Mouse (Mus musculus): Measurements from ENCODE around the gene Gtsf2.
"Not testable (repeated sequence)": the region's sequence is repeated elsewhere in the genome, so short reads cannot be mapped to it uniquely, and the experiment has no call there.

Gtsf2 gene

DNA sequence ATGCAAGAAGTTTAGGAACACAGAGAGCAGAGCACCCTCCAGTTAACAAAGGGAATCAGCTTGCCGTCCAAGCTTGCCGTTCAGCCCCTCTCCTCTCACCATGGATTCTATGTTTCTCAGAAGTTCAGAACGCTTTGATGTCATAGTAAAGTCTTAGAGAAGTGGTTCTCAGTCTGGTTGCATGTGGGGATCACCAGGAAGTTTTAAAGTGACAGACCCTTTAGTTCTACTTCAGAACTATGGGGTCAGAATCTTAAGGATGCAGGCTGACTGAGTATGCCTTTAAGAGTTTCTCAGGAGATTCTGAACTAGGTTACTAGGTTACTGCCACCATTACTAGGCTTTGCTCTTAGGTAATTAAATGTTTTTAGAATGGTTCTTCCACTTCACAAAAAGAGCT, at the start of gene Gtsf2:
Gtsf2 (minus strand) TSS at position 101 of the 400 bp plus-strand sequence.
- no peak for DNase-seq (ENCODE audit: low spot score)

DNA sequence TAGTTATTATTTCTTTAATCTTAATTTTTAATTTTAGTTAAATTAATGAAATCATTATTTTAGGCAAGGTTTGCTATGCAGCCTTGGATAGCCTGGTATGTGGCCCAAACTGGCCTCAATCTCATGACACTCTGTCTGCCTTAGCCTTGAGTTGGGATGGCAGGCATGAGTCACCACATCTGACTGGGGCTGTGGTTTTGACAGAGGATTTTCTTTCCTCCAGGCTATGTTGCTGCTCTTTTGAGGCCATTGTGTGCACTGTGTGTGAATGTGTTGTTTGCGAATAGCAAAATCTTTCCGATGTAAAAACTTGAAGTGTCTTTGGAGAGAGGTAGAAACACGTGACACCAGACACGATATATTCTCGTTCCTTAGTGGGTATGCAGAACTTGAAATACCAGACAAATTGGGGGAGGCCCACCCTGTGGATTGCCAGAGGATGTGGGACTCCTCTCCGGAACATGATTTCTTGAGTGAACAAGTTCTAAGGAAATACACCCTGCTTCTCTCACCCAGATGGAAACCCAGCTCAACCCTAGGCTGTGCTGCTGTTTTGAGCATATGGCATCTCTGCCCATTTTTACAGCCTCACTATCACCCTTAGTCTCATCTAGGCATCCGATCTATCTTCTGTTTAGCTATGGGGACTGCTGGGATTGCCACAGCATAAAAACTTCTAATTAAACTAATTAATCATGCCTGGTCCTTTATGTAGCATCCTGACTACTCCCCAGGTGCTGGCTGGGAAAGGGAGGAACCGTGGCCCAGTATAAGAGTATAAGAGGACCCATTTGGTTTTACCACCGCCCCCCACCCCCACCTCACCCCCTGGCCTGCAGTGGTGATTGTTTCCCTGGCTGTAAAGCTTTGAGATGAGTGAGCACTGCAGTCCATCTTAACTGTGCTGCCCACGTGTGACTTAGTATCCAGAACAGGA, 48.2 kb upstream of the Gtsf2 start:
- DNase-seq (ENCODE audit: low spot score), result peak; percentile 34

GRCm38 (mm10) chr15:103488336-103488735, 40.1 kb upstream of the Gtsf2 start:
- no peak for DNase-seq (ENCODE audit: low spot score)

DNA sequence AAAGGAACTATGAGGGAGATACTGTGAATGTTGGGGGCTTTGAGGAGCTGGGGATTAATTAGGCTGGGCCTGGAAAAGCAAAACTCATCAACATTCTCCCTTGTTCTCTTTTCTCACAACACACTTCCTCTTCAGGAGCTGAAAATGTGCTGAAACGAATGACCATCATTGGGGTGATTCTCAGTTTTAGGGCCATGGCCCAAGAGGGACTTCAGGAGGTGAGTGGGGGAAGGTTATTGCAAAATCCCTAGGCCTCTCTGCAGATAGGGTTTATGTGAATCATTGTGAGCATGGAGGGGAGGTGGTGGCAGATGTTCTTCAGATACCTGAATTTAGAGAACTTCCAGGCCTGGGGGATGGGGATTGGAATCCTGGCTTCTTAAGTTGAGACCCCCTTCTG, 38.4 kb upstream of the Gtsf2 start:
- no peak for DNase-seq (ENCODE audit: low spot score)

DNA sequence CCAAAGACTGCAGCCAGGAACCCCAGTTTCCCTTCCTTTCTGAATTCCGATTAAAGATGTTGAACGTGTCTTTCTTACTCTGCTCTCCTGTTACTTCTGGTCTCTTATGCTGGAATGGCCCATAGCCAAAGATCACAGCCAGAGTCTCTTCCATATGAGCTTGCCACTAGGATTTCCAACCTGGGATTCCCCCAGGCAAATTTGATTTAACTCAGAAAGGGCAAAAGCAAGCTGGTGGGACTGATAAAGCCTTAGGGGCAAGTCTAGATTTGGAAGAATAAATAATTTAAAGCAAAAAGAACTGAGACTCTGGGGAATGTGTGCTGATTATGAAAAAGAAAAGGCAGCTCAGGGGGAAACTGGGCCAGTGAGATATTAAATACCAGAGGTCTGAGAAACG, 36.8 kb upstream of the Gtsf2 start:
- no peak for DNase-seq (ENCODE audit: low spot score)

GRCm38 (mm10) chr15:103484490-103484889, 36.2 kb upstream of the Gtsf2 start:
- DNase-seq (ENCODE audit: low spot score), result no peak

GRCm38 (mm10) chr15:103482488-103482887, 34.2 kb upstream of the Gtsf2 start:
- DNase-seq (ENCODE audit: low spot score), result peak; percentile 26

DNA sequence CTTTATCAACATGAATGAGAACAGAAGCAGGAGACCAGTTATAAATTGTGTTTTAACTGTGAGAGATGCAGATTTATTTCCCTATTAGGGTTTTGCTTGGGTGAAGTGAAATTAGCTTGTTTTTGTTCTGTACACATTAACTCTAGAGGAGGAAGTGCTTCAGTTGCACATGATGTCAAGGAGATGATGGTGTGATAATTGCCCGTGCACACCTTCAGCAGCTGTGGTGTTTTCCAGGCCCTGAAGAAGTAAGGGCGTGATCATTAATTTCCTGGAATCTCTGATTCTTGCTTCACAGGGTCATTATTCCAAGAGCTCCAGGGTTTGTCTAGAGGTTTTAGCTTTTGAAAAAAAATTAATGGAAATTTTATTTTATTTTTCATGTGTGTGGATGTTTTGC, 31.9 kb upstream of the Gtsf2 start:
- no peak for DNase-seq (ENCODE audit: low spot score)

GRCm38 (mm10) chr15:103479080-103479606, 30.9 kb upstream of the Gtsf2 start:
- no peak for DNase-seq (ENCODE audit: low spot score)

- no peak for DNase-seq (ENCODE audit: low spot score)
Observed at GRCm38 (mm10) chr15:103473769-103474168, 25.5 kb upstream of the Gtsf2 start.

GRCm38 (mm10) chr15:103473182-103473581, 24.9 kb upstream of the Gtsf2 start:
- no peak for DNase-seq (ENCODE audit: low spot score)

- DNase-seq (ENCODE audit: low spot score), result no peak
Observed at GRCm38 (mm10) chr15:103472265-103472664, 24.0 kb upstream of the Gtsf2 start.

DNA sequence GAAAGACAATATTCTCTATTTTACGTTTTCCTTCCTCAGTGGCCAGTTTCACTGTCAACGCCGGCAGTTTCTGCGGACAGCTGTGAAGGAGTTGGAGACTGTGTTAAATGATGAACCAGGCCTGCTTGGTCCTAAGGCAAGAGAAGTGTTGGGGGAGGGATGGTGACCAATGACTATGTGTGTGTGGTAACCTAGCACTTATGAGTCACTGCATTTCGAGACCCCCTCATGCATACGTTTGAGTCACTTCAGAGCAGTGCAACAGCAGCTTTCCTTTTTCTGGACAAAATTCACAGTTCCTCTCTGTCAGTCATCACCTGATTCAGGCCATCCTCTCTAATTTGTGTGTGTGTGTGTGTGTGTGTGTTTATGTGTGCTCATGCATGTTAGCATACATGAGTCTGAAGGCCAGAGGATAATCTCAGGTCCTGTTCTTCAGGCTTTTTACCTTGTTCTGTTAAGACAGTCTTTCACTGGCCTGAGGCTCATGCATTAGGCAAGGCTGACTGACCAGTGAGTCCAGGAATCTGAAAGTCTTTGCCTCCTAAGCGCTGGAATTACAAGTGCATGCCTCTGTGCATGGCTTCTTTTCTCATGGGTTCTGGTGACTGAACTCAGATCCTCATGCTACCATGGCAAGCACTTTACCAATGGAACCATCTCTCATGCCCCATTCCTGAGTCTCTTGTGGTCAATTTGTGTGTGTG, 23.4 kb upstream of the Gtsf2 start:
- no peak for DNase-seq (ENCODE audit: low spot score)

- DNase-seq (ENCODE audit: low spot score), result no peak
Observed at GRCm38 (mm10) chr15:103462539-103463261, 14.4 kb upstream of the Gtsf2 start.

- DNase-seq (ENCODE audit: low spot score), result no peak
Observed at GRCm38 (mm10) chr15:103454449-103454848, 6.2 kb upstream of the Gtsf2 start.

DNA sequence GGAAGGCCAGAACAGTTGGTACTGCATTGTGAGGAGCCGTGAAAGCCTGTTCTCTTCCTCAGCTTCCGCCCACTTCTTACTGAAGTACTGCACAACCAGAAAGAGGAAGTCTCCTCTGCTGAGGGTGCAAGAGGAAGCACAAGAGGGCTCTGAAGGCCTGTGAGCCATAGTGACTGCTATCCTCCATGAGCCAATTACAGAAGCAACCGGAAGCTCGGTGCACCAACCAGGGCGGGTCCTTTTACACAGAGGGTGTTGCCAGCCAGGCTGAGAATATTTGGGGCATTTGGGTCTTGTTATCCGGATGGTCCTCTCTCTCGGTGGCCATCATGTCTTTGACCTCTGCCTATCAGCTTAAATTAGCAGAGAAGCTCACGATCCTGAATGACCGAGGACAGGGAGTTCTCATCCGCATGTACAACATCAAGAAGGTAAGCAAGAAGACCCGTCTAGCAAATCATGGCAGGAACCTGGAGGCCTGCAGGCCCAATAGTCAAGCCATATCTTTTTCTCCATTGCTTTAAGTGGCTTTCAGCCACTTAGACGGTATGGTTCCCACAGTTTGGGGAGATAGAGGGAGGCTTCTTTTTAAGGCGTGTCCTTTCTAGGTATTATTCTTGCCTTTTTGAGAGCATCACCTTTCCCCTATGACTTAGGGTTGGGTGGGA, 5.4 kb upstream of the Gtsf2 start, which contains the start of gene Nckap1l:
Nckap1l (plus strand) TSS at position 244 of the 668 bp plus-strand sequence.
- no peak for DNase-seq (ENCODE audit: low spot score)

DNA sequence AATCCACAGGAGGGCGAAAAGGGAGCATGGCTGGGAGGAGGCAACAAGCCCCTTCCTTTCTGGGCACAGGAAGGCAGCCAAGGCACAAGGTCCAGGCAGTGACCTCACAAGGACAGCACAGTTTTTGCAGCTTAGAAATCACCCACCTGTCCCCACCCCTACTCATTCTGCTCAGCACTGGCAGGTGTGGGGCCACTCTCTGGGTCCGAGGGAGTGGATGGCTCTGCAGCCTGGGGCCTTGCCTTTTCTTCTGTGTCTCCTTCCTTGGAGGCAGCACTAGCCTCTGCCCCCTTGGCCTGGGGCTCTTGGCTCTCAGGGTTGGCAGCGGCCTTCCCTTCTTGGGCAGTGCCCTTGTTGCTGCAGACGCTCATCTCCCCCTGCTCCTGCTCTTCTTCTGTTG, 2.3 kb downstream of the Gtsf2 start:
- DNase-seq (ENCODE audit: low spot score), result not testable (repeated sequence)

DNA sequence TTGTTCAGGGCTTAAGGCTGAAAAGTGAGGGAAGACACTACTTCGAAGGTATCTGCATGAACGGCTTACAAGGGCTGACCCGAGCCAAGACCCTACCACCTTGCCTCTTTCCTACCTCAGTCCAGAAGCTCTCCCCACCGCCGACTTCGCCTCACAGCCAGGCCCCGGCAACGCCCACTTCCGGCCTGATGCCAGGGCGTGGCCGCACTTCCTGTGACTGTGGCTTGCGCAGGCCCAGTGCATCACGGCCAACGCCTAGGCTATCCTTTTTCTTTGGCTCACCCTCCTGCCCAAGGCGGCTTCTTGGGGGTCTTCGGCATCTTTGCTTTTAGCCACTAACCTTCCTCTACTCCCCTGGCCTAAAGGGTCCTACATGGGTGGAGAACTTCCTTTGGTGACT, 18.0 kb downstream of the Gtsf2 start, which contains the start of gene Gtsf1:
Gtsf1 (minus strand) TSS at position 230 of the 400 bp plus-strand sequence.
- DNase-seq (ENCODE audit: low spot score), result no peak

GRCm38 (mm10) chr15:103427017-103427416, 21.3 kb downstream of the Gtsf2 start:
- DNase-seq (ENCODE audit: low spot score), result no peak

DNA sequence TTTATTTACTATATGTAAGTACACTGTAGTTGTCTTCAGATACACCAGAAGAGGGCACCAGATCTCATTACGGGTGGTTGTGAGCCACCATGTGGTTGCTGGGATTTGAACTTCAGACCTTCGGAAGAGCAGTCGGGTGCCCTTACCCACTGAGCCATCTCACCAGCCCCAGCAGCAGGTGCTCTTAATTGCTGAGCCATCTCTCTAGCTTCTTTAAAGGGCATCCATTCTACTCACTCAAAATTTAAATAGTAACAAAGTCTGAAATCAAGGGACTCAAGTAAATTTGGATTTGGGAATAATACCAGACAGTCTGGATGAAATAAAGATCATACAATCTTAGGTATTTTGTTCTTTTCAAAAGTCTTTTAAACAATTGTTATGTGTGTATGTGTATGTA, 42.7 kb downstream of the Gtsf2 start:
- DNase-seq (ENCODE audit: low spot score), result not testable (repeated sequence)

DNA sequence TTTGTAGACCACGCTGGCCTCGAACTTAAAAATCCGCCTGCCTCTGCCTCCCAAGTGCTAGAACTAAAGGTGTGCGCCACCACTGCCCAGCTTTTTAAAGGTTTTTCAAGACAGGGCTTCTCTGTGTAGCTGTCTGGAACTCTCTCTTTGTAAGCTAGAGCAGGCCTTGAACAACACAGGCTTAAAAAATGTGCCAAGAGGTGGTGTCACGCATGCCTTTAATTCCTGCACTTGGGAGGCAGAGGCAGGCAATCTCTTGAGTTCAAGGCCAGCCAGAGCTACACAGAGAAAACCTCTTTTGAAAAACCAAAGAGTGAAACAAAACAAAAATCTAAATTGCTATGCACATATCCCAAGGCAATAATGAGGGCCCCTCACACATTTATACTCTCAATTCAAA, 46.9 kb downstream of the Gtsf2 start:
- DNase-seq (ENCODE audit: low spot score), result no peak
